Mouse (Mus musculus): ENCODE results near the gene Nipsnap2.

- no peak for TF ChIP-seq CTCF (IDR thresholded peaks at IDR 0.05; ENCODE audit: insufficient read depth, low read depth, low read length)
- peak; percentile 92 for TF ChIP-seq POLR2A (IDR thresholded peaks at IDR 0.05; ENCODE audit: insufficient read depth, low read depth, low read length)
Observed at GRCm38 (mm10) chr5:129715326-129715861, 9.5 kb upstream of the Nipsnap2 start, which contains the start of gene Mrps17.
